Mouse (Mus musculus) thymus, adult 18-20 months (tissue): Measurements from ENCODE around the gene Mad2l1.

Experiments
- DNase-seq, 2 experiments: peaks; one replicate each; pipeline ENCODE4 v3.0.0; 2022; ENCODE audit warnings: mixed read lengths in 2 of 2

Mad2l1 gene

GRCm38 (mm10) chr6:66535028-66535862 lies at the start of gene Mad2l1:
TSS of gene Mad2l1 (plus strand) at chr6:66535390.
- DNase-seq: peak; percentile 97 to 98

GRCm38 (mm10) chr6:66493685-66494084 lies 41.5 kb upstream of the Mad2l1 start:
- DNase-seq: no peak

GRCm38 (mm10) chr6:66516368-66516767 lies 18.8 kb upstream of the Mad2l1 start:
- no peak for DNase-seq

GRCm38 (mm10) chr6:66528386-66528785 lies 6.8 kb upstream of the Mad2l1 start:
- no peak for DNase-seq

- DNase-seq: no peak
Measured at GRCm38 (mm10) chr6:66533241-66533640, 1.9 kb upstream of the Mad2l1 start.

- DNase-seq: no peak
Measured at GRCm38 (mm10) chr6:66534366-66534941, 736 bp upstream of the Mad2l1 start.

GRCm38 (mm10) chr6:66535966-66536365 lies 776 bp downstream of the Mad2l1 start:
- DNase-seq: no peak

GRCm38 (mm10) chr6:66559996-66560395 lies 24.8 kb downstream of the Mad2l1 start, which contains the start of gene Vmn1r32:
TSS of gene Vmn1r32 (minus strand) at chr6:66560096.
- no peak for DNase-seq

GRCm38 (mm10) chr6:66595804-66596203 lies 60.6 kb downstream of the Mad2l1 start:
- no peak for DNase-seq
